Mouse (Mus musculus) bone marrow, adult 2 months (tissue): Measurements from ENCODE around the gene Ktn1.

Experiments used
- CTCF ChIP-seq: fragments of 200-500 bp; IDR thresholded peaks from 2 replicates; pipeline ENCODE4 v1.5.1; 2011; ENCODE audit warnings: low read length, control low read depth; ENCODE audit not compliant: control insufficient read depth, insufficient read depth
- POLR2A ChIP-seq: fragments of 200-500 bp; IDR thresholded peaks from 2 replicates; pipeline ENCODE4 v1.6.1; 2011; ENCODE audit warnings: low read depth, mild to moderate bottlenecking, control low read depth, low read length, borderline replicate concordance; ENCODE audit not compliant: control insufficient read depth

- TF ChIP-seq POLR2A (no peak), CTCF (no peak)
Measured at GRCm38 (mm10) chr14:47723035-47723434, 74.8 kb downstream of the Ktn1 start.
